Mouse (Mus musculus): Measurements from ENCODE around the gene Etv3.
A peak's percentile ranks its signal among the peaks of the same experiment; 100 is the strongest.
"Not testable (repeated sequence)": the region's sequence is repeated elsewhere in the genome, so short reads cannot be mapped to it uniquely, and the experiment has no call there.

The Etv3 gene

DNA sequence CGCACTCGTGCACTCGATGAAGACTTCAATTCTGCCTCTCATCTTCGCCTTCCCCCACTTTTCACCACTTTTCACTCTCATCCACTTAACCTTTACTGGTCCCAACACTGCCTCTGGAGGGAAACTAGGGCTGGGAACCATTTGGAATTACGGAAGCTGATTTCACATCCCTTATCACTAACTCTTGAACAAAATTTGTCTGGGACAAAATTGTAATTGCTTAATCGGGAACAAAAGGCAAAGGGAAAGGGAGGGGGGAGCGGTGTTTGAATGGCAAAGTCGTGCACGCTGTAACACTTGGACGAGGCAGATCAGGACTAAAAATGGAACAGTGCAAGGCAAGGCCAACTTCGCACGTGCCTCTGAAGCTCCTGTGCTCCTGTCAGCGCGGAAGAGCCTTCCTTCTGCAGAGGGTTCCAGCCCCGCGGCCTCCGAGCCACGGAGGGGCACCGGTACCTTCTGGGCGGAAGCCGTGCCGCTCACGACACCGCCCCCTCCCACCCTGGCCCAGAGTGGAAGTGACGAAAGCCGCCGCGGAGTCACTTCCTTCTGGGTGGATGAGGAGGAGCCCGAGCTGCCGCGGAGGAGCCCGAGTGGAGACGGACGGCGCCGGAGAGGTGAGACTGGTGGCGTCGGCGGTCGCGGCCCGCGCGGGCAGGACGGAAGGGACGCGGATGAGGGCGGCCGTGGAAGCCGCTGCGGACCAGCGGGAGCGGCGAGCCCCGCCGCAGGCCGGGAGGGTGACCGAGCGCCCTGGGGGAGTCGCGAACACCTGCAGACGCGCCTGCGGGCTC is at the start of gene Etv3:
TSS of gene Etv3 (plus strand) at position 365 of the 794 bp plus-strand sequence.
- DNase-seq (ENCODE audit: low read depth in 1 of 2, low spot score in 2 of 2) = peak in 1 of 2 experiments; percentile 72

DNA sequence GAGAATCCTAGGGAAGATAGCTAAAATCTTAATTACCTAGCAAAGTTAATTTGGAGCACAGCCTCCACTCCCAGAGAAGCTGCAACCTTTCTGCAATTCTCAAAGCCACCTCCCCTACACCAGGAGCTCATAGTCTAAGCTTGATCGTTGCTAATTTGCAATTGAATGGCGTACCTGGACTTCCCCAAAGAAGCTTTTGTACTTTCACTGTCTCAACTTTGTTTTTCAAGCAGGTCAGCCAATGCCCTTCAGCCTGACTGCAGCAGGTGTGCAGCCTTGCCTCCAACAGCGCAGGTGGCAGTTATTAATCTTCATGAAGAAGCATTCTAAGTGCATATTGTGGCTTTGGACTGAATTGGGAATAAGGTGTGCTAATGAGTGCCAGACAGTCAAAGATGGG is 47.3 kb upstream of the Etv3 start:
- DNase-seq (ENCODE audit: low read depth in 1 of 2, low spot score in 2 of 2) = not testable (repeated sequence)

DNA sequence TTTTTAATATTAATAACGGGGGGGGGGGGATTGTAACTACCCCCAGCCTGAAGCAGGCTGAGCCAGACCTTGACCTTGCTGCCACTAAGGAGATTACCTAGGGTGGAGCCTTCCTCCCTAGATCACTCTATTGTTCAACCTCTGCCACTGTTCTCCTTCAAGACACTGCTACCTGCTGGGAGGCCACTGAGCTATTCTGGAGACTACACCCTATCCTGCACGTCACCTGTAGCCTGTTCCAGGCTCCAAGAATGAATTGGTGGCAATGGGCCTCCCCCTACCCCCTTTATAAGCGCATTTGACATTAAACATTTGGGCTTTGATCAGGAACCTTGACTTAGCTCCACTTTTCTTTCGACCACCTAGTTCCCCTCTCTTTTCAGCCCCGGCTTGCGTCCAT is 46.6 kb upstream of the Etv3 start:
- not testable (repeated sequence) for DNase-seq (ENCODE audit: low read depth in 1 of 2, low spot score in 2 of 2)

DNA sequence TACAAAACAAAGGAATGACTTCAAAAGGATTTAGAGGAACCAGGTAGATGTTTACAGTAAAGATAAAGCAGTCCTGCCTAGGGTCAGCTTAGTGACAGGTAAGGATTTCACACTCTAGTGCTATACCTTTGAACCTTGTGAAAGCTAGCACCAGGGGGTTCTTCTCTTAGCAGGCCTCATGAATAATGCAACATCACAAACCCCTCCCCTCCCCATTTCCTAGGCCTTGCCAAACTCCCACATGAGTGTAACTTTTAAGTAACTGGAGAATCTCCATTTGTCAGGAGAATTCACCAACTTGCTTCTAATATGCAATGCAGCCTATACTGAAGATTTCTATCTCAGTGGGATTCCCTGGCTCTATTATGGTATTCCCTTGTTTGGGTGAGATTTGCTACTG is 46.0 kb upstream of the Etv3 start:
- DNase-seq (ENCODE audit: low read depth in 1 of 2, low spot score in 2 of 2) = not testable (repeated sequence)

DNA sequence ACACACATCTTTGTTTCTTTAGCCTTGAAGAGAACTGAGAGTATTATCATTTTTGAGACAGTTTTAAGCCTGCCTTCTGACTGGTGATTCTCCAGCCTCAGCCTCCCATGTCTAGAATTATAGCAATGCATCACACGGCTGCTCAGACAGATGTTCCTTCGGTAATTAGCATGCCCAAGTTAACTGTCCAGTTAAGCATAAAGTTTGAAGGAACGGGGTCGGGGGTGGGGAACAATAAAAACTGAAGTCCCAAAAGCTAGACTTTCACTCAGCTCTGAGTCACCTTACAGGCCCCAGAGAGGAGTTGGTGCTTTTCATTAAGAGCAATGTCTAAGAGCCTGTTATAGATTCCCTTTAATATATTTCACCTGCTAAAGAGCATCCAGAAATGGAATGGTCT is 37.8 kb upstream of the Etv3 start:
- DNase-seq (ENCODE audit: low read depth in 1 of 2, low spot score in 2 of 2) = no peak

DNA sequence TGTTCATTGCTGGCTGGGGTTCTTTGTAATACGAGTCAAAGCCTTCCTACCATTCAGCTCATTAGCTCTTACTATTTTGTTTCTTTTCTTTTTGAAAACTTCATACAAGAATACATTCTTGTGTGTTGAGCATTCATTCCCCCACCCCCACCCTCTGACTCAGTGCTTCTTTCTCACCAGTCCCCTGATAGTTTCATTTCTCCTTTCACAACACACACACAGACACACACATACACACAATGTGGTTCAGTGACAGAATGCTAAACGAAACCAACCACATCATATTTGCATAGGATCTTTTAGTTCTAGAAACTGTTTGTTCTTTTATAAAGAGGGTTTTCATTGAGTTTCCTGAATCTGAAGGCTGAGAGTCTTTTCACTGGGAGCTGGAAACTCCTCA is 37.3 kb upstream of the Etv3 start:
- DNase-seq (ENCODE audit: low read depth in 1 of 2, low spot score in 2 of 2) = no peak

DNA sequence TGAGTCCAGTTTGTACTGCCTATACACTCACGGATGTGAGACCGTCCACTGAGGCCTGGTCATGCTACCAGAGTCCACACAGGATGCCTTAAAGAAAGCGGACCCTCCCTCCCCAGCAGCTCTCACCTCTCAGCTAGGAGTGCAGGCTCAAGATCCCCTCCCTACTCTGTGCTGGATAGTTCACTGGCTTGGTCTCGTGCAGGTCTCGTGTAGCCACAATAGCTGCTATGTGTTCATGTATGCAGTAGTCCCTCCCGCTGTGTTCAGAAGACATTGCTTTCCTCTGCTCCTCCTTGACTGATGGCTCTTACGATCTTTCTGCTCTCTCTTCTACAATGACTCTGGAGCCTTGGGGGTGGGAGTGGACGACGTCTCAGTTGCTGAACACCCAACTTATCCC is 26.9 kb upstream of the Etv3 start:
- DNase-seq (ENCODE audit: low read depth in 1 of 2, low spot score in 2 of 2) = no peak

DNA sequence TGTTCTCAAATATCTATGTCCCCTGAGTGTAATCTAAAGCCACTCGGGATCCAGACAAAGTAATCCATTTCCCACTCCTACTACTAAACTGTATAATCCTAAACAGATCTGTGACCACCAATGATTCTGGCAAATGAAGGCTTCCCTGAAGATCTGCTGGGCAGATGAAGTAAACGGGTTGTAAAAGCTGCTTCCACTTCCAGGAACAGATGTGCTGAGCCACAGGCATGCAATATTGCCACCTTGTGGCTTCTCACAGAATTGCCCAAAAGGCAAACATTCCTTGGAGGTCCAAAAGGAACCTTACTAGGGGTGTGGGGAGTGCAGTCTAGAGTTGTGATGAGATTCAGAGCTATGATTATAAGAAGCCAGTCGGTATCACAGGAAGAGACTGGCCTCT is 26.1 kb upstream of the Etv3 start:
- DNase-seq (ENCODE audit: low read depth in 1 of 2, low spot score in 2 of 2) = peak; percentile 53 to 56

DNA sequence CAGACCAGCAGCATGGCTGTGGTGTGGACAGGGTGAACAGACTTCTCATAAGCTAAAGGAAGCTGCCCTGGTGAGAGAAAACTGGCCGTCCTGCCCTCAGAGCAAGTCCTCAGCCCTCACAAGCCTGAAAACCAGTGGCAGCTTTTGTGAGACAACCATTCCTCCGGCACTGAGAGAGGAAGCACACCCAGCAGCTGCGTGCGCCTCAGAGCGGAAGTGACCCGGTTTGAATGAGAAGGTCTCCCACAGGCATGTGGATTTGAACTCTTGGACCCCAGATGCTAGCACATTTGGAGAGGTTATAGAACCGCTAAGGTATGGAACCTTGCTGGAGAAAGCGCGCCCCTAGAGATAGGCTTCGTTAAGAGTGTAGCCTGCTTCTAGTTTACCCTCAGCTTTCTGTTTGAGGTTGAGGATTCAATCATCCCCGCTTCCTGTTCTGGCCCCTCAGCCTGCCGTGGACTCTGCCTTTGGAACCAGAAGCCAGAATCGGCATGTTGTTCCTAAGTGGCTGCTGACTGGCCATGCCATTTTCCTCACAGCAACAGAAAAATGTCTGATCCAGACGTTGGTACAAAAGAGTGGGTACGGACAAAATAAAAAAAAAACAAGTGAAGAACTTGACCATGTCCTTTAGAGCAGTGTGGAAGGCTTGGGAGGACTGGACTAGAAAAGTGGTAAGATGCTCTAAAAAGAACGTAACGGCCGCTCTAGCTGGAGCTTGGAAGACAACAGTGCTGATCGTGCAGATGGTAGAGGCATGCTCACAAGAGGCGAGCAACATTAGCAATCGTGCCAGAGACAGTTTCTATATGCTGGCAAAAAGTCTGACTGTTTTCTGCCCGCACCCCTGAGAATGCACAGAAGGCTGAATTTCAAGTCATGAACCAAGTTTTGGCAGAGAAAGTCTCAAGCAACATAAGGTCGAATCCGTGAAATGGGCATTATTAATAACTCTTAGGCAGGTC is 24.8 kb upstream of the Etv3 start:
- peak; percentile 37 to 58 for DNase-seq (ENCODE audit: low read depth in 1 of 2, low spot score in 2 of 2)

DNA sequence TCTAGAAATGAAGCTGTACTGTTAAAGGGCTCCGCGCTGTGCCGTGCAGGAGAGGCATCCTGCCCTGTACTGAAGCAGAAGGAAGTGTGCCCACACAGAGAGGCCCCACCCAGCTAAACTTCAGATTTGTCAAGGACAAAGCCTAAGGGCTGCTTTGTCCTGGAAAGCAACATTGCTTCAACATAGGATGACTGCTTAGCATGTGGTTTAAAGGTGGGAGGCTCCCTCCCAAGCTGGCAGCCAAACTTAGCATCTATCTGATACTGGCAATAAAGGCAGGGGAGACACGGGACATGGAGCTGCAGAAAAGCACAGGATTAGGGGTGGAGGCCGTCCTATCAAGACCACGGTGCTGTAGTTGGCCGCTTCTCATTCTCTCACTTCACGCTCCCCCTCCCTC is 24.1 kb upstream of the Etv3 start:
- no peak for DNase-seq (ENCODE audit: low read depth in 1 of 2, low spot score in 2 of 2)

DNA sequence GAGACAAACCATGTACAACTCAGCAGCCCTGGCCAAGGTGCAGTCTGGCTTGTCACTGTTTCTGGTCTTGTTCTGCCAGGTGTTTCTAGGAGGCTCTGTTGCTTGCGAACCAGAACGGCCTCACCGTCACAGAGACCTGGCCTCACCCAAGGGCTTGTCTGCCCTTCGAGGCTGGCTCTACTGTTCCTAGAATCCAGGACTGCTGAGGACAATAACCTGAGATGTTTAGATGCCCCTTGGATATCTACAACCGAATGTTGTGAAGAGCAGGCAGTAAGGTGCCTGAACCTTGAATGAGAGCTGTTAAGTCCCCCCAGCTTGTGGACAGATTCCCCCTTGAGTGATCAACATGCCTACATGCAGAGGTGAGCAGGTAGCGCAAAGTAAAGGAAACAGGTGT is 22.4 kb upstream of the Etv3 start:
- DNase-seq (ENCODE audit: low read depth in 1 of 2, low spot score in 2 of 2) = no peak

DNA sequence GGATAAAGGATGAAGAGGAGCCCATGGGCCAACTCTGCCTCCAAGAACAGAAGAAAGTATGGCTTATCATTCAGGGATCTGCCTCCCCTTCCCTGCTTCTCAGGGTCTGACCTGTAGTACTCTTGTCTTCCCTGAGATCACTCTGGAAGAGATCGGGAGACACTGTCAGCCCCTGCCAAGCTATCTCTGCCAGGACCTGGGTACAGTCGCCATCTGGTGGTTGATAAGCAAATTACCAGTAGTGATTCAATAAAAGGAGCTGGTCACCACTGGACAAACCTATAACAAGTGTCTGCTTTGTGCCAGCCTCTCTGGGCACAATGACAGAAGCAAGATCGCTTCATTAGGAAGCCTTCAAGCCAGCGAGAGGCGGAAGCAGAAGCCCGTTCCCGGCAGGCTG is 20.9 kb upstream of the Etv3 start:
- DNase-seq (ENCODE audit: low read depth in 1 of 2, low spot score in 2 of 2) = no peak

DNA sequence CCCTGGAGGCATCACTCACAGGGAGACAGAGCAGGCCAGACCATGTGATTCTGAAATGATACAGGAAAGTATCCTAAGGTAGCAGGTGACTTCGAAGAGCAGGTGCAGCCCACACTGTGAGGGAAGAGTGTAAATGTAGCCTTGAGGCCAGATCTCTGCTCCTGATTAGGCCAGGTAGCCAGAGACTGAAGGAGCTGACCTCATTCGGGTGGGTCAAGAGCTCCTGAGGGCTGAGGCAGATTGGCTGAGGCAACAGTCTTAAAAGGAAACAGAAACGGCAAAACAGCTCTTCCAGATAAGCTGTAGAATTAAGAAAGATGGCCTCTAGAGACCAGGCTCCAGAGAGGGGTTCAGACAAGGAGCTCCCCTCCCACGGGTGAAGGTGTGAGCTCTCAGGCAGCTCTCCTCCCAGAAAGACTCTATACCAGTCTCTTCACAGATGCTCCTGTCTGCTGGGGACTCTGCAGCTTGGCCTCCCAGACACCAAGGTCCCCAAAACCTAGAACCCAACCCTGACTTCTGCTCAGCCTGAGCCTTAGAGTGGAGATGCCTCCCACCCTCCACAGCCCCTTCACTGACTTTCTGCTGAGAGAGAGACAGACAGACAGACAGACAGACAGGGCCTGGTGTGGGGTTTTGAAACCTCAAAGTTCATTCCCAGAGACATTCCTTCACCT is 20.3 kb upstream of the Etv3 start:
- no peak for DNase-seq (ENCODE audit: low read depth in 1 of 2, low spot score in 2 of 2)

DNA sequence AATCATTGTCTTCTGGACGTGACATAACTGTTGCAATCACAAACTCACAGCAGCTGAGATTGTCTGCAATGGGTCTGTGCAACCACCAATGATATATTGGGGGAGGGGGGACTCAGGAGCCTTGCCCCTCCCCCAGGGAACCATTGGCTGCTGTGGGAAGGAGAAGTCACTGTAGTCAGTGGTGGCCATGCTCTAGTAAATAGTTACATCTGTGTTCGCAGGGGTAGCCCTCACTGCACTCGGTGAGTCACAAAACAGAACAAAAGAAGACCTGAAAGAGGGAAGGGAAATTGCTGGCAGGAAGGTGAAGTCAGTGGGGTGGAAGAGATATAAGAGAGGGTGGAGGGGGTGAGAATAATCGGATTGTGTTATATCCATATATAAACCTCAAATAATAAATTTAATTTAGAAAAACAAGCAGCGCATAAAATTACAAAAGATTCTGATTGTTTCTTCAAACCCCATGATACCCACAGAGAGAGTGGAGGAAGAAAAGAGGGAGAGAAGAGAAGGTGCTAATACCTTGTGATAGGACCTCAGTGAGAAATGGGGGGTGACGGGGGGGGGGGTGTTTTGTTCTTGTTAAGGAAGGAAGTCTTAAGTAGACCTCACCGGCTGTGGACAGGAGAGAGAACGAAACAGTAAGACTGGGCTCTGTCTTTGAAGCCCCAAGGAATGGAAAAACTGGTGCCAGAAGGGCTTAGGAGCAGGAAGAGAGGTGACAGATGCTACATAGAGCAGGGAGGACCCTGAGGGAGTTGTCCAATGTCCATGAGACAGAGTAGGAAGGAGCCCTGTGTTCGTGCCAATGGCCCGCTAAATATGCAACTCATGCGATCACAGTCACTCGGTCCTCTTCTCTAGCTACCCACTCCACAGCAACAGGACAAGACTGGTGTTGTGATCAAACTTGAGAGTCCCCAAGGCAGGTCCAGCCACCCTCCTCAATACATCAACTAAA is 18.5 kb upstream of the Etv3 start:
- no peak for DNase-seq (ENCODE audit: low read depth in 1 of 2, low spot score in 2 of 2)

DNA sequence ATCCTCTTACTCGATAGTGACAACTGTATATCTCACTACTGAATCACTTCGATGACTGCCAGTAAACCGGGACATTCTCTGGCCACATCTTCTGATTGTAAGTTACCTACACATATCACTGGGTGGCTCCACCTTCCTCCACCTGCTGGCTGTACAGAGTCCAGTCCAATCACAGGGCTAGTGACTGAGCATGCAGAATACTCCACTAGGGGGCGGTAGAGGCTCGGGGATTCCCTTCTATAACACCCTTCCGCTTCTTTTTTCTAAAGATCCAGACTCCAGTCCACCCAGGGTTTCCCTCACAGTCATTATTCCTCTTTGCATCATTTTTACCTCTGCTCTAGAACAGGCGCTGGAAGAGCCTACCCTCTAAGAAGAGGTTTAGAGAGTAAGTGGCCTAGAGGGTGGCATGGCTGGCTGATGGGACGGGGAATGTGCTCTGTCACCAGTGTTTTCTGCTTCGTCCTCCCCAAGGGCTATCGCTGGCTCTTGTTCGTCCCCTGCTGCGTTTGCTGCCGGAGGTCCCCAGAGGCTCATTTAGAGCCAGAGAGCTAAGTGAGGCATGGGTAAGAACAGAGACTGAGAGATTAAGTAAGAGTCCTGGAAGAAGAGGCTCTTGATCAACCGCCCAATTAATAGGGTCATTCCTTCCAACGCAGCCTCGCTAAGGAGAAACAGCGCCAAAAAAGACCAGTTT is 16.9 kb upstream of the Etv3 start:
- DNase-seq (ENCODE audit: low read depth in 1 of 2, low spot score in 2 of 2) = peak in 1 of 2 experiments; percentile 73

DNA sequence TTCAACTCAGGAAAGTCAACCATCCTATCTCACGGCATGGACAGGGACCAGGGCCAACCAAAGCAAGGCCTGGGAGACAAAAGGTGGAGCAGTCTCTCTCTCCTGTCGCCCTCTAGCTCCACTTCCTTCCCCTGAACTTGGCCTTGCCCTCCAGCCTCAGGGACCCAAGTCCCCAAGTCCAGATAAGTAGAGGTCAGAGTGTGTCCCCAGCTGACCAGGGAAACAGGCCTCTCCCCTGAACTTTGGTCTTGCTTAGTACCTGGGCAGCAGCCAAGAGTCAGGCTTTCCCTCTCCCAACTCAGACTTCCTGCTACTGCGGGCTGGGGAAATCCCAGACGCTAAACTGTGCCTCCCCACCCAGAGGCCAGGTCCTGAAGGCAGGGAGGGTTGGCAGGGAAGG is 16.1 kb upstream of the Etv3 start:
- no peak for DNase-seq (ENCODE audit: low read depth in 1 of 2, low spot score in 2 of 2)

DNA sequence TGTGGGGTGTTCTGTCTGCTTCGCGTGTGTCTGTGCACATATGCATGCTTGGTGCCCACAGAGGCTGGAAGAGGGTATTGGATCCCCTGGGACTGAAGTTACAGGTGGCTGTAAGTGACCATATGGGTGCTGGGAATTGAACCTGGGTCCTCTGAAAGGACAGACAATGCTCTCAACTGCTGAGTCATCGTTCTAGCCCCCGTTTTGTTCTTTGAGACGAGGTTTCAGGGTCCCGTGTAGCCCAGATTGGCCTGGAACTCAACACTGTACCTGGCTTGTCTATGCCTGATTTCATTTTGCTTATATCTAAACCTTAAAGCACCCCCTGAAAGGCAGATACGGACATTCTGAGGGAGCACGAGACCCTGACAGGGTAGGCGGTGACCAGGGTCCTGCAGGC is 14.4 kb upstream of the Etv3 start:
- no peak for DNase-seq (ENCODE audit: low read depth in 1 of 2, low spot score in 2 of 2)

DNA sequence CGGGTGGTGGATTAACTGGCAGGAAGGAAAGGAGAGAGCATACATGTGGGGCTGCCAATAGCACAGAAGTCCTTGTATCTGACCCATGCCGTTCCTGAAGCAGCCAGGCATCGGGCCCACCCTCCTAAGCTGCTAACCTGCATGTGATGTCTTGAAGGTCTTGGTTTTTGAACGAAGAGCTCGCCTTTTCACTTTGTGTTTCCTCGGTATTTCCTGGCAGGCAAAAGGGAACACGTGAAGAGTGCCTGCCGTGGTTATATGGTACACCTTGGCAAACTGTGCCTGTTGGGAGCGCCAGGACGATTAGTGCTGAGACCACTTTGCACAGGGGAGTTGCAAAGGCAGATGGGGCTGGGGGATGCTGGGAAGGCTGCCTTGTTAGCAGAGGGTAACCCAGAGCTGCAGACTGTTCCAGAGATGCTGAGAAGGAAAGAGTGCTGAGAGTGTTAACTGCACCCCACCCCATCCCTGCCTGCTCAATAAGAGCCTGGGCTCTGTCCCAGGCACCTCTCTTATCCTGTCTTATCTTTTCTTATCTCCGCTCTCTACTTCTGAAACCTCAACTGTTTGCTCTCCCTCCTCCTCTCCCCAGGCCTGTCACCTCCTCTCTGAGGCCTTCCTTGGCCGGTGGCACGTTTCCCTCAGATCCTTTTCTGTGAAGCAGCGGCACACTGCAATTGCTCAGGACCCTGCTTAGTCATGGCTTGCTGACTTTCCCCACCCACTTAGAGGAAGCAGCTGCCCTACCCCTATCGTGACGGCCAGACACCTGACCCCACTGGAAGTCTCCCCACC is 13.0 kb upstream of the Etv3 start:
- DNase-seq (ENCODE audit: low read depth in 1 of 2, low spot score in 2 of 2) = no peak

DNA sequence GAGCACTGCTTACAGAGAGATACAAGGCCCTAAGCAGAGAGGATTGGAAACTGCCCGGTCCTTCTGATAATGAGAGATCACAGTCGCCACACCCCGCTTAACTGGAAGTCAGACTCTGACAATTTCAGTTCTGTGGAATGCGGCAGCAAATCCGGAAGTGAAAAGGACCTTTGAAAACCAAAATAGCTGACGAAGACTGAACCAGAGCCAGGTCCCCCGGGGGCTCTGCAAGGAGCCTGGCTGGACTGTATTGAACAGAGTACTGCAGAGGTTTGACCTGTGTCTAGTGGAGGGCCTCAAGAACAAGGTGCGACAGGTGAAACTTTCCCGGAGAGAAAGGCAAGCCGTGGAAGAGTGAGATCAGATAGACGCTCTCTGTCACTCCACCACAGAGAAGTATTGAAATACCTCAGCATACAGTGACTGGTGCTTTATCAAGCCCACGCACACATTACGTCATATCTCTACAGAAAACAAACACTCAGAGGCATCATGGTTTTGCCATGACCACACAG is 9.6 kb upstream of the Etv3 start:
- peak in 1 of 2 experiments; percentile 63 for DNase-seq (ENCODE audit: low read depth in 1 of 2, low spot score in 2 of 2)
